Mouse (Mus musculus) c-Kit-negative CD71-positive TER-119-positive erythroid progenitor cells, embryonic 14.5 days (primary cell): Measurements from ENCODE around the gene Il1rl1.
A peak's percentile ranks its signal among the peaks of the same experiment; 100 is the strongest.

Source experiments
- DNase-seq: peaks from one replicate; pipeline ENCODE4 v3.0.0-alpha.2; 2013; ENCODE audit warnings: low read depth, low spot score

Gene Il1rl1

GRCm38 (mm10) chr1:40428910-40429675, at the start of gene Il1rl1:
TSS of gene Il1rl1 (plus strand) at chr1:40429570.
- peak; percentile 25 for DNase-seq

GRCm38 (mm10) chr1:40380111-40380510, 49.3 kb upstream of the Il1rl1 start:
- DNase-seq, result no peak

- DNase-seq, result no peak
These were observed 48.4 kb upstream of the Il1rl1 start for GRCm38 (mm10) chr1:40380990-40381389.

GRCm38 (mm10) chr1:40382841-40383240, 46.5 kb upstream of the Il1rl1 start:
- DNase-seq, result no peak

GRCm38 (mm10) chr1:40384931-40385545, 44.3 kb upstream of the Il1rl1 start:
- DNase-seq, result no peak

- no peak for DNase-seq
These were observed 38.0 kb upstream of the Il1rl1 start for GRCm38 (mm10) chr1:40391374-40391773.

- DNase-seq, result no peak
These were observed 36.8 kb upstream of the Il1rl1 start for GRCm38 (mm10) chr1:40392535-40392934.

- no peak for DNase-seq
These were observed 36.2 kb upstream of the Il1rl1 start for GRCm38 (mm10) chr1:40393214-40393613.

GRCm38 (mm10) chr1:40399639-40400038, 29.7 kb upstream of the Il1rl1 start:
- no peak for DNase-seq

GRCm38 (mm10) chr1:40404682-40405081, 24.7 kb upstream of the Il1rl1 start:
- no peak for DNase-seq

- DNase-seq, result no peak
These were observed 19.5 kb upstream of the Il1rl1 start for GRCm38 (mm10) chr1:40409882-40410281.

- DNase-seq, result no peak
These were observed 16.3 kb upstream of the Il1rl1 start for GRCm38 (mm10) chr1:40413039-40413438.

- no peak for DNase-seq
These were observed 15.1 kb upstream of the Il1rl1 start for GRCm38 (mm10) chr1:40414276-40414675.

GRCm38 (mm10) chr1:40414863-40415656, 14.3 kb upstream of the Il1rl1 start:
- no peak for DNase-seq

- DNase-seq, result no peak
These were observed 12.3 kb upstream of the Il1rl1 start for GRCm38 (mm10) chr1:40417034-40417433.

- no peak for DNase-seq
These were observed 10.9 kb upstream of the Il1rl1 start for GRCm38 (mm10) chr1:40418512-40418911.

- no peak for DNase-seq
These were observed 5.5 kb upstream of the Il1rl1 start for GRCm38 (mm10) chr1:40423892-40424291.

GRCm38 (mm10) chr1:40427270-40427669, 2.1 kb upstream of the Il1rl1 start:
- DNase-seq, result no peak

GRCm38 (mm10) chr1:40427901-40428300, 1.5 kb upstream of the Il1rl1 start:
- no peak for DNase-seq

- no peak for DNase-seq
These were observed 919 bp downstream of the Il1rl1 start for GRCm38 (mm10) chr1:40430143-40430834.

GRCm38 (mm10) chr1:40432169-40432568, 2.8 kb downstream of the Il1rl1 start:
- no peak for DNase-seq

GRCm38 (mm10) chr1:40435936-40436335, 6.6 kb downstream of the Il1rl1 start:
- no peak for DNase-seq
